Mouse (Mus musculus): ENCODE measurements around the gene 4922502D21Rik. TPM values are rescaled to one million over a fixed set of nuclear protein-coding genes. Genes with fewer than 3 reads are reported as not detected.

Gene 4922502D21Rik
- total and polyA plus RNA-seq, 2 experiments from 2014 or later: not detected

- 44% methylated on average over 1 of the region's 1 CpGs for WGBS
- Histone ChIP-seq H3K4me1 (ENCODE audit: control insufficient read depth, insufficient read depth) (no peaks in the 10 kb centered on the region), H3K36me3 (replicated peaks; ENCODE audit: control insufficient read depth, insufficient read depth, low read length) (no peaks in the 10 kb centered on the region), H3K4me3 (ENCODE audit: low read depth, low read length) (no peak overlapping the region), H3K9ac (replicated peaks; ENCODE audit: low read depth, low read length) (no peak overlapping the region), H3K4me2 (ENCODE audit: low read depth, low read length) (no peak overlapping the region), H3K27ac (ENCODE audit: low read depth) (no peak overlapping the region), H3K9me3 (replicated peaks; ENCODE audit: control insufficient read depth, low read length) (no peaks in the 10 kb centered on the region), H3K27me3 (ENCODE audit: control insufficient read depth, insufficient read depth, low read length) (no peaks in the 10 kb centered on the region)
- DNase-seq (ENCODE audit: low spot score) (no peak), ATAC-seq (ENCODE audit: insufficient read depth, low read depth) (no peak)
- no peak for TF ChIP-seq CTCF (IDR thresholded peaks at IDR 0.05; ENCODE audit: low read depth)
- TF ChIP-seq EP300 (IDR thresholded peaks at IDR 0.05; ENCODE audit: low read depth): no peak
These were observed 27.4 kb downstream of the 4922502D21Rik start for GRCm38 (mm10) chr6:129304180-129304579.

GRCm38 (mm10) chr6:129288708-129289107, 42.9 kb downstream of the 4922502D21Rik start:
- no peak overlapping the region for H3K4me3 ChIP-seq (ENCODE audit: low read depth, low read length)
- ATAC-seq (ENCODE audit: insufficient read depth, low read depth) (no peak), DNase-seq (ENCODE audit: low spot score) (no peak)
- TF ChIP-seq CTCF (IDR thresholded peaks at IDR 0.05; ENCODE audit: low read depth) (no peak), EP300 (IDR thresholded peaks at IDR 0.05; ENCODE audit: low read depth) (no peak)
- no peaks in the 10 kb centered on the region for H3K9me3 ChIP-seq (replicated peaks; ENCODE audit: control insufficient read depth, low read length)
- no peaks in the 10 kb centered on the region for H3K27me3 ChIP-seq (ENCODE audit: control insufficient read depth, insufficient read depth, low read length)
- no peak overlapping the region for H3K4me2 ChIP-seq (ENCODE audit: low read depth, low read length)
- no peak overlapping the region for H3K27ac ChIP-seq (ENCODE audit: low read depth)
- H3K36me3 ChIP-seq (replicated peaks; ENCODE audit: control insufficient read depth, insufficient read depth, low read length): no peaks in the 10 kb centered on the region
- H3K9ac ChIP-seq (replicated peaks; ENCODE audit: low read depth, low read length): no peak overlapping the region
- H3K4me1 ChIP-seq (ENCODE audit: control insufficient read depth, insufficient read depth): no peaks in the 10 kb centered on the region

- H3K36me3 ChIP-seq (replicated peaks; ENCODE audit: control insufficient read depth, insufficient read depth, low read length): no peaks in the 10 kb centered on the region
- H3K27ac ChIP-seq (ENCODE audit: low read depth): no peak overlapping the region
- DNase-seq (ENCODE audit: low spot score) (no peak), ATAC-seq (ENCODE audit: insufficient read depth, low read depth) (no peak)
- H3K4me1 ChIP-seq (ENCODE audit: control insufficient read depth, insufficient read depth): no peaks in the 10 kb centered on the region
- no peak overlapping the region for H3K9ac ChIP-seq (replicated peaks; ENCODE audit: low read depth, low read length)
- H3K27me3 ChIP-seq (ENCODE audit: control insufficient read depth, insufficient read depth, low read length): no peaks in the 10 kb centered on the region
- no peaks in the 10 kb centered on the region for H3K9me3 ChIP-seq (replicated peaks; ENCODE audit: control insufficient read depth, low read length)
- H3K4me3 ChIP-seq (ENCODE audit: low read depth, low read length): no peak overlapping the region
- 41% methylated on average over 7 of the region's 7 CpGs for WGBS
- no peak for TF ChIP-seq CTCF (IDR thresholded peaks at IDR 0.05; ENCODE audit: low read depth)
- TF ChIP-seq EP300 (IDR thresholded peaks at IDR 0.05; ENCODE audit: low read depth): no peak
- no peak overlapping the region for H3K4me2 ChIP-seq (ENCODE audit: low read depth, low read length)
These were observed 47.1 kb downstream of the 4922502D21Rik start for GRCm38 (mm10) chr6:129284384-129285104.

GRCm38 (mm10) chr6:129283271-129283670, 48.3 kb downstream of the 4922502D21Rik start:
- Histone ChIP-seq H3K4me3 (ENCODE audit: low read depth, low read length) (no peak overlapping the region), H3K27me3 (ENCODE audit: control insufficient read depth, insufficient read depth, low read length) (no peaks in the 10 kb centered on the region), H3K36me3 (replicated peaks; ENCODE audit: control insufficient read depth, insufficient read depth, low read length) (no peaks in the 10 kb centered on the region), H3K4me1 (ENCODE audit: control insufficient read depth, insufficient read depth) (no peaks in the 10 kb centered on the region), H3K27ac (ENCODE audit: low read depth) (no peak overlapping the region), H3K4me2 (ENCODE audit: low read depth, low read length) (no peak overlapping the region), H3K9me3 (replicated peaks; ENCODE audit: control insufficient read depth, low read length) (no peaks in the 10 kb centered on the region), H3K9ac (replicated peaks; ENCODE audit: low read depth, low read length) (no peak overlapping the region)
- 64% methylated on average over 3 of the region's 3 CpGs for WGBS
- DNase-seq (ENCODE audit: low spot score) (no peak), ATAC-seq (ENCODE audit: insufficient read depth, low read depth) (no peak)
- TF ChIP-seq CTCF (IDR thresholded peaks at IDR 0.05; ENCODE audit: low read depth) (no peak), EP300 (IDR thresholded peaks at IDR 0.05; ENCODE audit: low read depth) (no peak)

- H3K4me2 ChIP-seq (ENCODE audit: low read depth, low read length): no peak overlapping the region
- H3K9ac ChIP-seq (replicated peaks; ENCODE audit: low read depth, low read length): no peak overlapping the region
- no peaks in the 10 kb centered on the region for H3K27me3 ChIP-seq (ENCODE audit: control insufficient read depth, insufficient read depth, low read length)
- ATAC-seq (ENCODE audit: insufficient read depth, low read depth): no peak
- H3K4me3 ChIP-seq (ENCODE audit: low read depth, low read length): no peak overlapping the region
- DNase-seq (ENCODE audit: low spot score): no peak
- H3K27ac ChIP-seq (ENCODE audit: low read depth): no peak overlapping the region
- no peaks in the 10 kb centered on the region for H3K9me3 ChIP-seq (replicated peaks; ENCODE audit: control insufficient read depth, low read length)
- WGBS: 89% methylated on average over 2 of the region's 2 CpGs
- H3K4me1 ChIP-seq (ENCODE audit: control insufficient read depth, insufficient read depth): no peaks in the 10 kb centered on the region
- H3K36me3 ChIP-seq (replicated peaks; ENCODE audit: control insufficient read depth, insufficient read depth, low read length): no peaks in the 10 kb centered on the region
- TF ChIP-seq CTCF (IDR thresholded peaks at IDR 0.05; ENCODE audit: low read depth) (no peak), EP300 (IDR thresholded peaks at IDR 0.05; ENCODE audit: low read depth) (no peak)
These were observed 55.1 kb downstream of the 4922502D21Rik start for GRCm38 (mm10) chr6:129276483-129276882.
